Mouse (Mus musculus): ENCODE measurements at regions not wholly inside any gene's neighbourhood (a gene's known extent, or its start where the extent isn't known, plus 50 kb on each side); places are given as distances from the start of the nearest gene placed in this dataset.

DNA sequence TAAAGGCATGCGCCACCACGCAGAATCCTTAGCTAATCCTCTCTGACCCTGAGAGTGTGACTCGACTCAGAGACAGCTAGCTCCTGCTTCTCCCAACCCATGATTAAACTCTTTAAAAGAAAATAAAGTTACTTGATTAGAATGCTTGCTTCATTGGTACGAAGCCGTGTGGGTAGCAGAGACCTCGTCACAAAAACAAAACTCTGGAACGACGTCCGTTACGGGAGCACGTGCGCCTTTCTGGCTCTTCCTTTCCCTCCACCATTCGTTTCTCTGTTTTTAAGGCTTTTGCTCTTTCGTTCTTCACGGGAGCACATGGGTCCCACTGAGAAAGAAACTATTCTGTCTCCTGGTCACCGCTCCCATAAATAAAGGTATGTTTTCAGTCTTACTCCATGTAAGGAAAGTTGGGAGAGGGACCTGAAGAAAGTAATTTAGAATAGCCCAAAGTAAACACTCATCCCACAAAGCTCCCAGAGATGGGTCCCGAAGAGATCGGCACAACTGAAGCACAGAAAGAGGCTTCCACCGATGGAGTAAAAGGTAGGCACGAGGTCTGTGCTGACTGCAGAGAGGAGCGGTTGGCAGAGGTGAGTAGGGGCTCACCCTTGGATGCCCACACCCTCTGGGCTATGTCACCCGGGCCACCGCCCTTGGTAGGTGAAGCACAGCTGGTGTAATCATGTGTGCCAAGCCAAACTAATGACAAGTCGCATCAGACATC is 70.2 kb upstream of the Cpm start:
- Histone ChIP-seq H3K4me3 (replicated peaks) (no peak overlapping the region), H3K36me3 (replicated peaks) (no peaks in the 10 kb centered on the region), H3K27ac (replicated peaks) (no peak overlapping the region), H3K27me3 (no peaks in the 10 kb centered on the region), H3K9ac (no peak overlapping the region), H3K4me2 (no peak overlapping the region), H3K9me3 (replicated peaks) (no peaks in the 10 kb centered on the region), H3K4me1 (replicated peaks) (0 out of 2 replicates have a peak, but pooled peaks cover 3% of the 10 kb centered on the region)
- WGBS (ENCODE audit: insufficient replicate concordance): 75% methylated on average over 24 of the region's 24 CpGs
- no peak for ATAC-seq (ENCODE audit: insufficient read depth)

- no peaks in the 10 kb centered on the region for H3K4me1 ChIP-seq (replicated peaks)
- H3K9ac ChIP-seq: no peak overlapping the region
- ATAC-seq (ENCODE audit: insufficient read depth): no peak
- WGBS (ENCODE audit: insufficient replicate concordance): 55% methylated on average over 5 of the region's 5 CpGs
- no peak overlapping the region for H3K27ac ChIP-seq (replicated peaks)
- H3K27me3 ChIP-seq: no peaks in the 10 kb centered on the region
- no peaks in the 10 kb centered on the region for H3K9me3 ChIP-seq (replicated peaks)
- H3K4me3 ChIP-seq (replicated peaks): no peak overlapping the region
- no peaks in the 10 kb centered on the region for H3K36me3 ChIP-seq (replicated peaks)
- H3K4me2 ChIP-seq: no peak overlapping the region
Measured at GRCm38 (mm10) chr10:117558292-117558800, 71.0 kb upstream of the Cpm start.

DNA sequence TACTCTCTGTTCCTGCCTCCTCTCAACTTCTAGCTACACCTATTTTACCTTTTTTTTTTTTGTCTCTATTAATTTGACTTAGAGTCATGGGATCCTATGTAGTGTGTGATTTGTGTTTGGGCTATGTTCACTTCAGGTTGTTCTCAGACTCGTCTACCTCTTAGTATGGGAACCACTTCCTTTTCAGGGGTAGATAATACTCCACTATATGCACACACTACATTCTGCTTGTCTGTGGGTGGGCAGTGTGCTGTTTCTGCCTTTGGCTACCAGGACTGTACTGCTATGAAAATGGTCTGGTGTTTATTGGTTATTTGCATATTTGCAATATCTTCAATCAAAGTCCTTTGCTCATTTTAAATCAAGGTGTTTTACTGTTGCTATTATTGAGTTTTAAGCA is 71.6 kb upstream of the Cpm start:
- no peak overlapping the region for H3K27ac ChIP-seq (replicated peaks)
- H3K27me3 ChIP-seq: no peaks in the 10 kb centered on the region
- no peak overlapping the region for H3K9ac ChIP-seq
- H3K4me1 ChIP-seq (replicated peaks): no peaks in the 10 kb centered on the region
- no peak for ATAC-seq (ENCODE audit: insufficient read depth)
- H3K4me2 ChIP-seq: no peak overlapping the region
- H3K9me3 ChIP-seq (replicated peaks): no peaks in the 10 kb centered on the region
- no peak overlapping the region for H3K4me3 ChIP-seq (replicated peaks)
- WGBS (ENCODE audit: insufficient replicate concordance): 74% methylated on average over 1 of the region's 1 CpGs
- no peaks in the 10 kb centered on the region for H3K36me3 ChIP-seq (replicated peaks)

DNA sequence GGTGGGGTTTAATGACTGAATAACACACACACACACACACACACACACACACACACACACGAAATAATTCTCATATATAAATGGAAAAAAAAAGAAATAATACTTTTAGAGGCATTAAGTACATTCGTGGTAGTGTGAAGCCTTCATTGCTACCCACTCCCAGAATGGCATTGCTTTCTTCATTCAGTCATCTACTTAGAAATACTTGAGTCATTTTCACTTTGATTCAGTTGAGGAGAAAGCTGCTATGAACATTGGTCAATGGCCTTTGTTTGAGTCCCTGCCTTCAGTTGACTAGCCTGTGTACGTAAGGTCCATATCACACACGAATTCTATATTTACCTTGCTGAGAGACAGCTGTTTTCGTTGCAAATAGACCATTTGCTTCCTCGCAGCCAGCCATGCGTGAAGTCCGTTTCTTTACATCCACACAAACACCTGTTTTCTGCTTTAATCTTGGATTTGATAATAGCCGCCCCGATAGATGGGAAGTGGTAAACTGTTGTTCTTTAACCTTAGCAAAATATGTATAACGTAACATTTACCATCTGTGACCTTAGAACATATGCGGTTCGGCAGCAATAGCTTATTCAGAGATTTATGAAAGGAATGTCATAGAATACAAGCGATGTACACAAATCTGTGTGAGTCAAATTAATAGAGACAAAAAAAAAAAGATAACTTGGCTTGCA is 72.3 kb upstream of the Cpm start:
- no peak overlapping the region for H3K27ac ChIP-seq (replicated peaks)
- H3K27me3 ChIP-seq: no peaks in the 10 kb centered on the region
- 59% methylated on average over 14 of the region's 14 CpGs for WGBS (ENCODE audit: insufficient replicate concordance)
- H3K9me3 ChIP-seq (replicated peaks): no peaks in the 10 kb centered on the region
- H3K9ac ChIP-seq: no peak overlapping the region
- H3K4me2 ChIP-seq: no peak overlapping the region
- H3K36me3 ChIP-seq (replicated peaks): no peaks in the 10 kb centered on the region
- no peak overlapping the region for H3K4me3 ChIP-seq (replicated peaks)
- ATAC-seq (ENCODE audit: insufficient read depth): no peak
- H3K4me1 ChIP-seq (replicated peaks): no peaks in the 10 kb centered on the region

DNA sequence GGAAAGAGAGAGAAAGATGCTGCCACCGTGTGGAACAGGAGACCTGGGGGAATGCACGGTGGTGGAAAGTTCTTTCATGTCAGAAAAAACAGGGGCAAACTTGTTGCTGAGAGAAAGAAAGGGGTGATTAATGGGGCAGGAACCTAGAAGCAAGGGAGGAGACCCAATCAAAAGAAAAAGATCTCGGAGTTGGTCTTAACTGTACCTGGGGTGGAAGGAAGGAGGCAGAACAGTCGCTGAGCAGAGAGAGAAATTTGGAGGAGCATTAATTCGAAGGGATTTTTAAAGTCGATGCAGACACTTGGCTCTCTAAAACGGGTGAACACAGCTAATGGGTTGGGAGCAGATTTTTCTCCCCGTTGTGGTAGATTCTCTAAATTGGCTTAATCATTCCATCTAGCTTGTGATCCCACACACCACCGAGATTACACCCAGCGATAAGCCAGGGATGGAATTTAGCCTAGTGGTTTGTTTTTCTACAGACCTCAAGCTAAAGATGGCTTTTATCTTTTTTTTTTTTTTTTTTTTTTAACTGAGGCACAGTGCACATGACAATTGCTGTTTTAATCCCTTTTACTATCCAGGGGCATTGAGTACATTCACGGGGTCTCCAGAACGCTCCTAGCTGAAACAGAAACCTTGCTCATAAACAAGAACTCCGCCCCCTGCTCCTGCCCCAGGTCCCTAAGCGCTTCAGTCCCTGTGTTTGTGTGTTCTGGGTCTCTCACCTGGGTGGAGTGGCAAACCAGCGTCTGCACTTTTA is 73.1 kb upstream of the Cpm start:
- Histone ChIP-seq H3K36me3 (replicated peaks) (no peaks in the 10 kb centered on the region), H3K9me3 (replicated peaks) (no peaks in the 10 kb centered on the region), H3K4me2 (no peak overlapping the region), H3K4me1 (replicated peaks) (no peaks in the 10 kb centered on the region), H3K4me3 (replicated peaks) (no peak overlapping the region), H3K27me3 (no peaks in the 10 kb centered on the region), H3K9ac (no peak overlapping the region), H3K27ac (replicated peaks) (no peak overlapping the region)
- ATAC-seq (ENCODE audit: insufficient read depth): no peak
- 36% methylated on average over 15 of the region's 15 CpGs for WGBS (ENCODE audit: insufficient replicate concordance)

DNA sequence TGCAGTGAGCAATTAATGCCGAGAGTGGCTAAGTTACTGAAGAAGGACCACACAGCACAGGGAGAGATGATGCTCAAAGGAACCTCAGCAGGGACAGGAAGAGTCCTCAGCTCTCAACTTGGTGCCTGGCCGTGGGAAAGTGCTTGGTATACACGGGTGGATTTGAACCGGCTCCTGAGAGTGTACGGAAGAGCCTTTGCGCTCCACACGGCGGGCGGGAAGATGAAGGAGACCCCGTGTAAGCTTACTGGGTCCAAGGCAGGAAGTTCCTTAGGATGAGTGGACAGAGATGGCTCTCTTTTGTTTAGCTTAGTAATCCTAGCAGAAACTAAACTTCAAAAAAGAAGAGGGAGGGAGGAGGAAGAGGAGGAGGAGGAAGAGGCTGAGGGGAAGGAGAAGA is 73.8 kb upstream of the Cpm start:
- Histone ChIP-seq H3K4me1 (replicated peaks) (no peaks in the 10 kb centered on the region), H3K9ac (no peak overlapping the region), H3K27ac (replicated peaks) (no peak overlapping the region), H3K4me3 (replicated peaks) (no peak overlapping the region), H3K9me3 (replicated peaks) (no peaks in the 10 kb centered on the region), H3K36me3 (replicated peaks) (no peaks in the 10 kb centered on the region), H3K27me3 (no peaks in the 10 kb centered on the region), H3K4me2 (no peak overlapping the region)
- no peak for ATAC-seq (ENCODE audit: insufficient read depth)
- 74% methylated on average over 10 of the region's 10 CpGs for WGBS (ENCODE audit: insufficient replicate concordance)

- no peak overlapping the region for H3K4me3 ChIP-seq (replicated peaks)
- H3K4me1 ChIP-seq (replicated peaks): no peaks in the 10 kb centered on the region
- no peak for ATAC-seq (ENCODE audit: insufficient read depth)
- H3K9ac ChIP-seq: no peak overlapping the region
- no peaks in the 10 kb centered on the region for H3K36me3 ChIP-seq (replicated peaks)
- no peaks in the 10 kb centered on the region for H3K9me3 ChIP-seq (replicated peaks)
- no peaks in the 10 kb centered on the region for H3K27me3 ChIP-seq
- WGBS (ENCODE audit: insufficient replicate concordance): 69% methylated on average over 8 of the region's 8 CpGs
- 0 out of 2 replicates have a peak overlapping the region, but pooled peaks have one; percentile 6 for H3K27ac ChIP-seq (replicated peaks)
- H3K4me2 ChIP-seq: no peak overlapping the region
Measured at GRCm38 (mm10) chr10:117555044-117555443, 74.3 kb upstream of the Cpm start.

GRCm38 (mm10) chr10:117554533-117554932 is 74.8 kb upstream of the Cpm start:
- no peak for ATAC-seq (ENCODE audit: insufficient read depth)

GRCm38 (mm10) chr10:117553211-117554186 is 75.8 kb upstream of the Cpm start:
- H3K9ac ChIP-seq: no peak overlapping the region
- H3K27ac ChIP-seq (replicated peaks): no peak overlapping the region
- no peaks in the 10 kb centered on the region for H3K9me3 ChIP-seq (replicated peaks)
- H3K4me1 ChIP-seq (replicated peaks): no peaks in the 10 kb centered on the region
- H3K4me3 ChIP-seq (replicated peaks): no peak overlapping the region
- no peaks in the 10 kb centered on the region for H3K27me3 ChIP-seq
- 74% methylated on average over 15 of the region's 15 CpGs for WGBS (ENCODE audit: insufficient replicate concordance)
- ATAC-seq (ENCODE audit: insufficient read depth): no peak
- H3K36me3 ChIP-seq (replicated peaks): no peaks in the 10 kb centered on the region
- no peak overlapping the region for H3K4me2 ChIP-seq

More at GRCm38 (mm10) chr10:117554533-117554932, 74.8 kb upstream of the Cpm start:
- no peaks in the 10 kb centered on the region for H3K9me3 ChIP-seq (replicated peaks)
- H3K27ac ChIP-seq (replicated peaks): 0 out of 2 replicates have a peak overlapping the region, but pooled peaks have one; percentile 6
- H3K4me1 ChIP-seq (replicated peaks): no peaks in the 10 kb centered on the region
- H3K4me2 ChIP-seq: no peak overlapping the region
- WGBS (ENCODE audit: insufficient replicate concordance): 41% methylated on average over 6 of the region's 6 CpGs
- no peaks in the 10 kb centered on the region for H3K27me3 ChIP-seq
- no peaks in the 10 kb centered on the region for H3K36me3 ChIP-seq (replicated peaks)
- H3K4me3 ChIP-seq (replicated peaks): no peak overlapping the region
- H3K9ac ChIP-seq: no peak overlapping the region

GRCm38 (mm10) chr10:117552049-117552652 is 77.1 kb upstream of the Cpm start:
- Histone ChIP-seq H3K9ac (no peak overlapping the region), H3K4me2 (no peak overlapping the region), H3K9me3 (replicated peaks) (no peaks in the 10 kb centered on the region), H3K27me3 (no peaks in the 10 kb centered on the region), H3K4me1 (replicated peaks) (no peaks in the 10 kb centered on the region), H3K27ac (replicated peaks) (no peak overlapping the region), H3K4me3 (replicated peaks) (no peak overlapping the region), H3K36me3 (replicated peaks) (no peaks in the 10 kb centered on the region)
- ATAC-seq (ENCODE audit: insufficient read depth): no peak
- WGBS (ENCODE audit: insufficient replicate concordance): 70% methylated on average over 9 of the region's 9 CpGs

Measured in liver, embryonic 15.5 days (tissue).